ENCODE assay signal across 23 mouse cellular contexts in genomic region chr13:91631291-91631799, GRCm38 (mm10).
DNase-seq lines count a peak whose midpoint lies in the region; ATAC-seq and TF ChIP-seq lines count a peak whose summit lies in the region.
"Had no signal": no experiment of that assay in that cellular context is flagged by ENCODE, and none has a peak within 500 bp of the region (broad histone marks: within the 10 kb centered on the region; RNA-seq: fewer than 3 reads in every experiment).

No protein-coding gene starts in this region.

- no peak for TF ChIP-seq CTCF in kidney, postnatal 0 days (IDR thresholded peaks at IDR 0.05; ENCODE audit: low read depth)

- H3K27me3 ChIP-seq in kidney, postnatal 0 days (ENCODE audit: insufficient read depth, low read length) = no peaks in the 10 kb centered on the region
- H3K27me3 ChIP-seq: heart, embryonic 15.5 days; intestine, embryonic 15.5 days; Patski had no signal

- H3K4me2 ChIP-seq in kidney, postnatal 0 days (ENCODE audit: low read length) = no peak overlapping the region
- H3K4me2 ChIP-seq: heart, embryonic 15.5 days; intestine, embryonic 15.5 days had no signal

- no peak overlapping the region for H3K27ac ChIP-seq in kidney, postnatal 0 days
- H3K27ac ChIP-seq: heart, adult 2 months; heart, embryonic 15.5 days; intestine, embryonic 15.5 days; layer of hippocampus, adult 2 months had no signal

- DNase-seq in kidney, postnatal 0 days (ENCODE audit: low spot score) = peak; percentile 9
- no peak for DNase-seq in kidney, adult 11 months
- peak; percentile 44 for DNase-seq in CD4-positive, CD25-positive, alpha-beta regulatory T cell, adult 2 months (ENCODE audit: low read depth, low spot score)
- no peak for DNase-seq in frontal cortex, postnatal 14 days (ENCODE audit: low spot score in 2 of 2)
- DNase-seq in thymus, adult 18-20 months = no peak
- DNase-seq in cerebellum, adult 18-20 months = no peak
- DNase-seq: adrenal gland, postnatal 14 days; cerebellum, postnatal 10 days; embryo, embryonic 11 days; forebrain, postnatal 0 days; heart, adult 2 months; heart, postnatal 4 days; kidney, postnatal 10 days; liver; right cerebral cortex, postnatal 4 days; thymus, postnatal 25 days had no signal

- no peak; the same call in 1 of the 2 replicates for ATAC-seq in kidney, postnatal 0 days (replicated peaks; ENCODE audit: low FRiP score, low read depth)
- peak; percentile 68 for ATAC-seq in granulocyte monocyte progenitor cell, adult 5-6 weeks (replicated peaks; ENCODE audit: poor library complexity, severe bottlenecking)
- ATAC-seq in monocyte, adult 5-6 weeks (replicated peaks; ENCODE audit: insufficient number of reproducible peaks, low FRiP score, low TSS enrichment, poor library complexity, severe bottlenecking) = peak; percentile 82
- ATAC-seq: forebrain, postnatal 0 days; intestine, embryonic 15.5 days; lung, postnatal 0 days; Patski had no signal

- H3K4me1 ChIP-seq in kidney, postnatal 0 days (replicated peaks; ENCODE audit: insufficient read depth, low read length) = no peaks in the 10 kb centered on the region
- H3K4me1 ChIP-seq: heart, embryonic 15.5 days; intestine, embryonic 15.5 days had no signal

- H3K9ac ChIP-seq in kidney, postnatal 0 days (ENCODE audit: low read depth, low read length) = no peak overlapping the region
- H3K9ac ChIP-seq: forebrain, postnatal 0 days; heart, embryonic 15.5 days; intestine, embryonic 15.5 days had no signal

- WGBS in kidney, postnatal 0 days = 30% methylated on average over 9 of the region's 9 CpGs

- H3K36me3 ChIP-seq in kidney, postnatal 0 days (ENCODE audit: insufficient read depth, low read length) = no peaks in the 10 kb centered on the region
- H3K36me3 ChIP-seq: heart, embryonic 15.5 days; intestine, embryonic 15.5 days had no signal

- H3K4me3 ChIP-seq in kidney, postnatal 0 days (replicated peaks; ENCODE audit: low read depth, low read length) = no peak overlapping the region
- H3K4me3 ChIP-seq: heart, adult 2 months; heart, embryonic 15.5 days; intestine, embryonic 15.5 days; layer of hippocampus, adult 2 months had no signal

- H3K9me3 ChIP-seq in kidney, postnatal 0 days (replicated peaks; ENCODE audit: low read length) = no peaks in the 10 kb centered on the region
- H3K9me3 ChIP-seq: heart, embryonic 15.5 days; intestine, embryonic 15.5 days had no signal

Comparison
In these comparisons a context has a peak if more than half of its experiments do, and no peak if none do; other contexts are left out.
1. DNase-seq: peak in kidney, postnatal 0 days (single experiment) and CD4-positive, CD25-positive, alpha-beta regulatory T cell, adult 2 months (single experiment); none in kidney, adult 11 months (single experiment), frontal cortex, postnatal 14 days (0 of 2), thymus, adult 18-20 months (0 of 2) and cerebellum, adult 18-20 months (0 of 2).